Mouse (Mus musculus) forebrain, embryonic 15.5 days (tissue): ENCODE data around the gene Serf1. TPM values are rescaled to one million over a fixed set of nuclear protein-coding genes. Genes with fewer than 3 reads are reported as not detected.
"Not testable (repeated sequence)": the region's sequence is repeated elsewhere in the genome, so short reads cannot be mapped to it uniquely, and the experiment has no call there.

Experiments
- ATAC-seq: fragments of 200-750 bp; cut with Nextera tagmentation; replicated peaks from 2 replicates; pipeline ENCODE4 v1.8.0; 2017; ENCODE audit warnings: mild to moderate bottlenecking, moderate TSS enrichment, moderate library complexity
- H3K27ac ChIP-seq: fragments of 300-500 bp; sonication (generic); replicated peaks from 2 replicates; pipeline ENCODE4 v1.5.1; 2015; ENCODE audit warnings: mild to moderate bottlenecking, inconsistent platforms
- H3K27me3 ChIP-seq: fragments of 300-500 bp; sonication (generic); 2 replicates; pipeline ENCODE4 v1.6.1; 2015; ENCODE audit warnings: inconsistent platforms
- H3K36me3 ChIP-seq: fragments of 300-500 bp; sonication (generic); 2 replicates; pipeline ENCODE4 v1.6.1; 2015; ENCODE audit warnings: mild to moderate bottlenecking, inconsistent platforms
- H3K4me1 ChIP-seq: fragments of 300-500 bp; sonication (generic); 2 replicates; pipeline ENCODE4 v1.6.1; 2015; ENCODE audit warnings: inconsistent platforms
- H3K4me2 ChIP-seq: fragments of 300-500 bp; sonication (generic); replicated peaks from 2 replicates; pipeline ENCODE4 v1.6.1; 2015; ENCODE audit warnings: mild to moderate bottlenecking, inconsistent platforms
- H3K4me3 ChIP-seq: fragments of 300-500 bp; sonication (generic); 2 replicates; pipeline ENCODE4 v1.5.1; 2015; ENCODE audit warnings: mild to moderate bottlenecking, inconsistent platforms
- H3K9ac ChIP-seq: fragments of 300-500 bp; sonication (generic); replicated peaks from 2 replicates; pipeline ENCODE4 v1.6.1; 2015; ENCODE audit warnings: mild to moderate bottlenecking, inconsistent platforms
- H3K9me3 ChIP-seq: fragments of 300-500 bp; sonication (generic); 2 replicates; pipeline ENCODE4 v1.6.1; 2016; ENCODE audit warnings: inconsistent platforms
- WGBS: fragments of 180-500 bp; shearing (Covaris S2); methylation state at CpG from one replicate; pipeline ENCODE4 v1.1.7; 2015; ENCODE audit warnings: mixed read lengths; 5-methylcytosine and 5-hydroxymethylcytosine counted together
- polyA plus RNA-seq: library from polyadenylated mRNA; unstranded; fragments of >200 nt; fragmentation: Nextera tagmentation; extraction: Ambion mirVana; gene quantifications from 2 replicates; pipeline ENCODE4 v1.2.1, GENCODE M21; 2015

The Serf1 gene
- polyA plus RNA-seq, 1 experiment from 2014 or later, result 397 TPM

DNA sequence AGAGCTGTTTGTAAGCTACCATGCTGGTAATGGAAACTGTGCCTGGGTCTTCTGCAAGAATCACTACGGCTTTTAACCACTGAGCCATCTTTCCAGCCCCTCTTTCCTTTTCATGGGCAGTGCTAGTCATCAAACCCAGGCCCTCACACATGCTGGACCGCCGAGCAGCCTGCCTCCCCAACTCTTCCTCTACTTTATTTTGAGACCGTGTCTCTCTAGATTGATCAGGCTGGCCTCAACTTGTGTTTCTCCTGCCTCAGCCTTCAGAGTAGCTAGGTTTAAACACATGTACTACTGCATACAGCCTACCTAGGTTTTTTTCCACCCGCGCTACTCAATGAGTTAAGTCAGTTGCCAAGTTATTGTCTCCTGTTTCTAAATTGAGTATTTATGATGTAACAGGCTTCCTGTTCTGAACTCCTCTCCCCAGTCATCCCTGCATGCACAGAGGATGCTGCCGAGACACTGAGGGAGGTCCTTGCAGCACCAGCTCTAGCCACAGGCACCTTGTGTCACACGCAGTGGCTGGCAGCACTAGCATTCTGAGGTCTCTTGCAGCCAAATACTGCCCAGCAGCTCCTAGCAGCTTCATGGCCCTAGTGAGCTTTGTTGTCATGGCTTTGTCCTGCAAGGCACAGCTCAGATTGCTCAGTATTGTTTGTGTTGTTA is 34.0 kb downstream of the Serf1 start:
- no peak for ATAC-seq
- Histone ChIP-seq H3K27me3 (no peaks in the 10 kb centered on the region), H3K9ac (no peak overlapping the region), H3K36me3 (peaks cover 23% of the 10 kb centered on the region), H3K4me3 (no peak overlapping the region), H3K27ac (no peak overlapping the region), H3K4me1 (no peaks in the 10 kb centered on the region), H3K4me2 (no peak overlapping the region), H3K9me3 (no peaks in the 10 kb centered on the region)
- 85% methylated on average over 8 of the region's 8 CpGs for WGBS

DNA sequence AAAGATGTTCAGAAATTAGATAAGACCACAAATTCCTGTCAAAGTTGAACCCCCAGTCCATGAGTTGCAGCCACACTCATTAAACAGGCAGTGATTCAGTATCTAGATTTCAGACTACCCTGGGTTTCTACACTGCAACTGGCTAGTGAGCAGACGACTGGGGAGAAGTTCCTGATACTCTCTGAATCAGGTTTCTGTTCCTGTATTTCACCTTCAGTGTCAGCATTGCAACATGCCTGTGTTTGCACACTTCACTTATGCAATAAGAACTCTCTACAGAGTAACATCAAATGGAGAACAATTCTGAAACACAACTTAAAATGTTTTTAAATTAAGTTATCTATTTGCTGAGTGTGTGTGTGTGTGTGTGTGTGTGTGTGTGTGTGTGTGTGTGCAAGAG is 44.8 kb downstream of the Serf1 start:
- no peak overlapping the region for H3K9ac ChIP-seq
- ATAC-seq, result no peak
- no peaks in the 10 kb centered on the region for H3K27me3 ChIP-seq
- H3K4me2 ChIP-seq, result no peak overlapping the region
- no peak overlapping the region for H3K27ac ChIP-seq
- H3K4me3 ChIP-seq, result no peak overlapping the region
- no peaks in the 10 kb centered on the region for H3K4me1 ChIP-seq
- no peaks in the 10 kb centered on the region for H3K36me3 ChIP-seq
- no peaks in the 10 kb centered on the region for H3K9me3 ChIP-seq
- WGBS, result 64% methylated on average over 1 of the region's 1 CpGs

DNA sequence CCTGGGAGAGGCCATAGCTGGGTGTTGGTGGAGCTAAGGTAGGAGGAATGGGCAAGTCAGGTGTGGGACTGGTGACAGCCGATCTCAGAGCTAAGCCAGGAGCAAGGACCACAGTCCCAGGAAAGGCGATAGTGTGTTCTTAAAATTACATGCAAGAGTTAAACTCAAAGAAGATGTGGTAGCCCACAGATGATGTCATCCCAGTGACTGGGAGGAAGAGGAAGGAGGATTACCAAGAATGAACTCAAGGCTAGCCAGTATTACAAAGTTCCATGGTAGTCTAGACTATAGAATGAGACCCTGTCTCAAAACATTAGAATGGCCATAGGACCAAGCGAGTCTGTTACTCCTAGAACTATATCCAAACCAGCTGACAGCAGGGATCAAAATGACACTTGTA is 48.8 kb downstream of the Serf1 start:
- 91% methylated on average over 3 of the region's 3 CpGs for WGBS
- H3K27me3 ChIP-seq, result no peaks in the 10 kb centered on the region
- no peak for ATAC-seq
- H3K4me1 ChIP-seq, result no peaks in the 10 kb centered on the region
- H3K9me3 ChIP-seq, result no peaks in the 10 kb centered on the region
- H3K36me3 ChIP-seq, result no peaks in the 10 kb centered on the region
- H3K4me3 ChIP-seq, result no peak overlapping the region
- no peak overlapping the region for H3K4me2 ChIP-seq
- H3K9ac ChIP-seq, result no peak overlapping the region
- no peak overlapping the region for H3K27ac ChIP-seq

DNA sequence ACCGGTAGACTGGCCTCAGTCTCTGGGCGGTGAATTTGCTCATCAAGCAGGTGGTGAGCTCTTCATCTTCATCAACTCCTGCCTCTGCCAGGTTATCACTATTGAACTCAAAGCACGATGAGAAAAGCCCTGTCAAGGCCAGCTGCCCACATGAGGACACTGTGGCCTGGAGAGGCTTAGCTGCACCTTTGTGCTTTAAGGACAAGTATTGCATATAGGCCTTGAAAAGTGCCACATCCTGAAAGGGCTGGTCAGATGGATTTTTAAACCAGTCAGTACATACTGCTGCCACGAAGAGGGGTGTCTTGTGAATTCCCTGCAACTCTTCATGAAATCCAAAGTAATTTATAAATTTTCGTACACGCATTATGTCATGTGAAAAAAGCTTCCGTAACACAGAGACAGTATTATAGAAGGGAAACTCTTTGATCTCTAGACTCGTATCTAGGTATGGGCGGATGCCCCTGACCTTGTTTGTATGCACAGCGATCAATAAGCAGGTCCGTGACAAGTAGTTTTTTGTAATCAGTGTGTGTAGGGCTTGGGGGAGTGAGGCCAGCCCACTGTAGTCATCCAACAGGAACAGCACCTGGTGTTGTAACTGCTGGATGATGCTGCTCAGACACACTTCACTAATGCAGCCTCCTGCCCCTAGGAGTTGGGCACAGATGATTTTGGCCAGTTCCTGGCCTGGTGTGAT is 53.5 kb downstream of the Serf1 start:
- H3K27me3 ChIP-seq, H3K4me2 ChIP-seq, H3K4me1 ChIP-seq, H3K9ac ChIP-seq, H3K4me3 ChIP-seq, ATAC-seq, H3K36me3 ChIP-seq, H3K9me3 ChIP-seq, H3K27ac ChIP-seq: not testable (repeated sequence)
- WGBS, result 88% methylated on average over 11 of the region's 11 CpGs

DNA sequence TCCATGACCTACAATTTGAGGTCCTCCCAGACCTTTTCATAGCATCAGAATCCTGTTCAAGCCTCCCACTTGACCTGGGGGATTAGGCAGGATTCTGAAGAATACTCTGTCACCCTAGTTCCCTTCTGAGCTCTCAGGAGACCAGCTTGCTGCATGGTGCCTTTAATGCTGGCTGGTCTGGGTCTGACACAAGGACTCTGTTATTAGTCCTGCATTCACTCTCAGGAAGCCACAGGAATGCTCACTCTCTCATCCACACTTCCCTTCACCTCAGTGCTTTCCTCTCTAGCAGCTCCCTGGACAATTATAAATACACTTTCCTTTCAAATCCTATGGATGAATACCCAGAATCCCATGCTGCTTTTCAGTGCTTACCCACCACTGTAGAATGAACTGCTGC is 54.7 kb downstream of the Serf1 start:
- H3K4me2 ChIP-seq, H3K4me1 ChIP-seq, H3K9ac ChIP-seq, ATAC-seq, H3K36me3 ChIP-seq, H3K9me3 ChIP-seq, H3K4me3 ChIP-seq, H3K27ac ChIP-seq, H3K27me3 ChIP-seq: not testable (repeated sequence)

Other genes with a start within 250 kb of the Serf1 start
- 1.3 and 3.2 TPM in 2 replicates for gene Cartpt, start 206.9 kb upstream of the Serf1 start, polyA plus RNA-seq
- gene Mccc2, start 92.4 kb upstream of the Serf1 start, polyA plus RNA-seq, result 32.1 and 38.6 TPM in 2 replicates
- gene Bdp1, start 3.9 kb upstream of the Serf1 start, polyA plus RNA-seq, result 33.9 and 34.6 TPM in 2 replicates
- gene Smn1, start 16.8 kb downstream of the Serf1 start, polyA plus RNA-seq, result 44.6 and 47.8 TPM in 2 replicates
- gene Naip2, start 94.1 kb downstream of the Serf1 start, polyA plus RNA-seq, result 0.05 TPM in 1 of 2 replicates, not detected in the other
- gene Naip5, start 138.3 kb downstream of the Serf1 start, polyA plus RNA-seq, result 0.08 and 0.09 TPM in 2 replicates
- gene Naip6, start 209.7 kb downstream of the Serf1 start, polyA plus RNA-seq, result 0.05 TPM in 2 replicates